Mouse (Mus musculus) subcutaneous adipose tissue, adult 2 months (tissue): Measurements from ENCODE around the gene Clec4a2. TPM values are rescaled to one million over a fixed set of nuclear protein-coding genes. Genes with fewer than 3 reads are reported as not detected.

ENCODE experiments used
- polyA plus RNA-seq: library from polyadenylated mRNA; depleted of rRNA; stranded (reverse); fragments of >200 nt; gene quantifications from 2 replicates; pipeline ENCODE4 v1.2.3, GENCODE M21; 2012; ENCODE audit warnings: low replicate concordance; rRNA removed

Gene Clec4a2
- polyA plus RNA-seq, result 5.0 and 12.0 TPM in 2 replicates

GRCm38 (mm10) chr6:123106128-123106527 is at the start of gene Clec4a2:
Clec4a2 (plus strand) TSS chr6:123106428.

GRCm38 (mm10) chr6:123172593-123172992 is 66.4 kb downstream of the Clec4a2 start, which contains the start of gene Clec4b2:
Clec4b2 (plus strand) TSS chr6:123172893.

Other genes with a start within 250 kb of the Clec4a2 start
- gene Necap1, start 232.0 kb upstream of the Clec4a2 start, polyA plus RNA-seq, result 19.9 and 23.6 TPM in 2 replicates
- gene Clec4a1, start 184.6 kb upstream of the Clec4a2 start, polyA plus RNA-seq, result 8.4 and 10.1 TPM in 2 replicates
- gene Clec4a3, start 153.9 kb upstream of the Clec4a2 start, polyA plus RNA-seq, result 4.3 and 4.5 TPM in 2 replicates
- not detected in 2 replicates for gene Clec4a4, start 116.1 kb upstream of the Clec4a2 start, polyA plus RNA-seq
- gene Clec4b1, start 56.5 kb upstream of the Clec4a2 start, polyA plus RNA-seq, result 6.3 and 6.9 TPM in 2 replicates
- 0.16 TPM in 1 of 2 replicates, not detected in the other for gene Clec4b2, start 66.5 kb downstream of the Clec4a2 start, polyA plus RNA-seq
- gene Clec4n, start 123.4 kb downstream of the Clec4a2 start, polyA plus RNA-seq, result 0.85 and 1.9 TPM in 2 replicates
- gene Clec4d, start 155.7 kb downstream of the Clec4a2 start, polyA plus RNA-seq, result 0.23 and 0.32 TPM in 2 replicates
- 0.16 and 0.18 TPM in 2 replicates for gene Clec4e, start 183.4 kb downstream of the Clec4a2 start, polyA plus RNA-seq
- not detected in 2 replicates for gene Vmn2r19, start 201.9 kb downstream of the Clec4a2 start, polyA plus RNA-seq